Mouse (Mus musculus) heart, embryonic 16.5 days (tissue): ENCODE data around the gene Sel1l3. TPM values are rescaled to one million over a fixed set of nuclear protein-coding genes. Genes with fewer than 3 reads are reported as not detected.

Experiments
- ATAC-seq: fragments of 200-750 bp; cut with Nextera tagmentation; replicated peaks from 2 replicates; pipeline ENCODE4 v1.8.0; 2017; ENCODE audit warnings: moderate number of reproducible peaks; ENCODE audit not compliant: insufficient read depth, low FRiP score; ENCODE audit errors: extremely low read depth
- H3K27ac ChIP-seq: fragments of 300-500 bp; sonication (generic); 2 replicates; pipeline ENCODE4 v1.5.1; 2014; ENCODE audit warnings: mild to moderate bottlenecking, low read length, control low read depth, moderate library complexity
- H3K27me3 ChIP-seq: fragments of 300-500 bp; sonication (generic); 2 replicates; pipeline ENCODE4 v1.6.1; 2014; ENCODE audit warnings: low read length, mixed read lengths; ENCODE audit not compliant: control insufficient read depth, insufficient read depth
- H3K36me3 ChIP-seq: fragments of 300-500 bp; sonication (generic); 2 replicates; pipeline ENCODE4 v1.6.1; 2014; ENCODE audit not compliant: control insufficient read depth, insufficient read depth
- H3K4me1 ChIP-seq: fragments of 300-500 bp; sonication (generic); 2 replicates; pipeline ENCODE4 v1.6.1; 2014; ENCODE audit warnings: low read length, mixed read lengths; ENCODE audit not compliant: control insufficient read depth, insufficient read depth
- H3K4me2 ChIP-seq: fragments of 300-500 bp; sonication (generic); 2 replicates; pipeline ENCODE4 v1.6.1; 2014; ENCODE audit warnings: low read depth, mild to moderate bottlenecking, control low read depth, low read length
- H3K4me3 ChIP-seq: fragments of 300-500 bp; sonication (generic); 2 replicates; pipeline ENCODE4 v1.5.1; 2014; ENCODE audit warnings: mild to moderate bottlenecking, control low read depth, low read length
- H3K9ac ChIP-seq: fragments of 300-500 bp; sonication (generic); 2 replicates; pipeline ENCODE4 v1.6.1; 2014; ENCODE audit warnings: low read length, control low read depth
- H3K9me3 ChIP-seq: fragments of 300-500 bp; sonication (generic); replicated peaks from 2 replicates; pipeline ENCODE4 v1.6.1; 2016; ENCODE audit warnings: low read length; ENCODE audit not compliant: control insufficient read depth
- WGBS: fragments of 180-500 bp; shearing (Covaris S2); extraction: QIAGEN DNeasy Blood & Tissue Kit; methylation state at CpG from one replicate; pipeline ENCODE4 v1.1.7; 2014; 5-methylcytosine and 5-hydroxymethylcytosine counted together
- polyA plus RNA-seq: library from polyadenylated mRNA; unstranded; fragments of >200 nt; fragmentation: Nextera tagmentation; extraction: Ambion mirVana; gene quantifications from 2 replicates; pipeline ENCODE4 v1.2.1, GENCODE M21; 2015

Sel1l3 gene
- polyA plus RNA-seq, 1 experiment from 2014 or later, result 0.91 TPM

GRCm38 (mm10) chr5:53147418-53147817 is 66.3 kb downstream of the Sel1l3 start:
- H3K27ac ChIP-seq, result no peak overlapping the region
- no peaks in the 10 kb centered on the region; the same call in 1 of the 2 replicates for H3K4me1 ChIP-seq
- ATAC-seq, result no peak
- WGBS, result 75% methylated on average over 4 of the region's 4 CpGs
- no peaks in the 10 kb centered on the region for H3K27me3 ChIP-seq
- no peaks in the 10 kb centered on the region for H3K36me3 ChIP-seq
- no peak overlapping the region for H3K4me2 ChIP-seq
- peaks cover 4% of the 10 kb centered on the region for H3K9me3 ChIP-seq
- H3K9ac ChIP-seq, result no peak overlapping the region
- no peak overlapping the region for H3K4me3 ChIP-seq

- Histone ChIP-seq H3K9ac (no peak overlapping the region), H3K9me3 (peaks cover 4% of the 10 kb centered on the region), H3K4me1 (no peaks in the 10 kb centered on the region; the same call in 1 of the 2 replicates), H3K4me3 (no peak overlapping the region), H3K27ac (no peak overlapping the region), H3K4me2 (no peak overlapping the region), H3K36me3 (no peaks in the 10 kb centered on the region), H3K27me3 (no peaks in the 10 kb centered on the region)
- 56% methylated on average over 4 of the region's 4 CpGs for WGBS
- no peak for ATAC-seq
These were observed 67.1 kb downstream of the Sel1l3 start for GRCm38 (mm10) chr5:53146684-53147061.

DNA sequence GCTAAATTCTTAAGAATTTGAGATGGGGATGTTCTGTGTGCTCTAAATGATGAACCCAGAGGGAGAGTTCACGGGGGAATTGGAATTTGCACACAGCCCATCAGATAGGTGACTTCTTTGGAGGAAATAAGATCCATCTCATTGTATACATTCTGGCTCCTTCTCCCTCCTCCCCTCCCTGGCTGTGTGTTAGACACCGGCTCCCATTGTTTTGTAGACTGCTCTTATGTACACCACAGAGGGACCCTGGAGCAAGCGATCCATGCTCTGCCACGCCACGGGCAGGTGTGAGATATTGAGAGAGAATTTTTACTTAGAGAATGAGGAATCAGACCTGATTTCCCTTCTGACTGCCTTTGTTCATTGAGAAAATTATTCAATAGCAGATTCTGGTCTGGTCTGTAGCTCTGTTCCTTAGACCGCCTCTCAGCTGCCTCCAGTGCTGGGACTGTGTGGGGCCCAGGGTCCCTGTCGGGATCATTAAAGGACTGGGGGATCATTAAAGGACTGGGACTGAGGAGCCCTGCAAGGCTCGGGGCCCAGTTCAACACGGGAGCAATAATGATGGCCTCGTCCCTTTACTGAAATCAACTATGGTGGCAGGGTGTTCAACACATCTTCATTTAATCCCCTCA is 67.6 kb downstream of the Sel1l3 start:
- no peak for ATAC-seq
- Histone ChIP-seq H3K4me1 (no peaks in the 10 kb centered on the region; the same call in 1 of the 2 replicates), H3K4me3 (no peak overlapping the region), H3K27me3 (no peaks in the 10 kb centered on the region), H3K27ac (no peak overlapping the region), H3K4me2 (no peak overlapping the region), H3K9ac (no peak overlapping the region), H3K9me3 (peaks cover 4% of the 10 kb centered on the region), H3K36me3 (no peaks in the 10 kb centered on the region)
- 71% methylated on average over 10 of the region's 10 CpGs for WGBS

DNA sequence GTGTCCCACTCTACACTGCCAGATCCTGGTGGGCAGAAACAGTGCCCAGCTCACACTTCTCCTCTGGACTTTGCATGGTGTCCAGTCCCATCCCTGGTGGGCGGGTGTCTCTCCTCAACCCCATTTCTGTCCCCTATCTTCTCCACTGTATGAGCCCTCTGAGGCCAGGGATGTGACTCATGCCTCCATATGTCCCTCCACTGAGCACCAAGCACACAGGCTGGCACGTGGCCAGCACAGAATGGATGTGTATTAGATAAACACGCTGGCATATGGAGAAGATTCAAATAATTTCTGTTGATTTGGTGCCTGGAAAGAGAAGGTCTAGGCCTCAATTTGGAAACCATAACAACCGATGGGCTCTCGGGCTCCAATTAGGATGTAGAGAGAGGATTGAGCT is 71.1 kb downstream of the Sel1l3 start:
- H3K27ac ChIP-seq, result no peak overlapping the region
- 72% methylated on average over 5 of the region's 5 CpGs for WGBS
- no peak overlapping the region for H3K9ac ChIP-seq
- peaks cover 4% of the 10 kb centered on the region for H3K9me3 ChIP-seq
- no peak overlapping the region for H3K4me2 ChIP-seq
- ATAC-seq, result no peak
- no peaks in the 10 kb centered on the region for H3K27me3 ChIP-seq
- no peaks in the 10 kb centered on the region for H3K36me3 ChIP-seq
- H3K4me3 ChIP-seq, result no peak overlapping the region
- H3K4me1 ChIP-seq, result peaks cover 15% of the 10 kb centered on the region

DNA sequence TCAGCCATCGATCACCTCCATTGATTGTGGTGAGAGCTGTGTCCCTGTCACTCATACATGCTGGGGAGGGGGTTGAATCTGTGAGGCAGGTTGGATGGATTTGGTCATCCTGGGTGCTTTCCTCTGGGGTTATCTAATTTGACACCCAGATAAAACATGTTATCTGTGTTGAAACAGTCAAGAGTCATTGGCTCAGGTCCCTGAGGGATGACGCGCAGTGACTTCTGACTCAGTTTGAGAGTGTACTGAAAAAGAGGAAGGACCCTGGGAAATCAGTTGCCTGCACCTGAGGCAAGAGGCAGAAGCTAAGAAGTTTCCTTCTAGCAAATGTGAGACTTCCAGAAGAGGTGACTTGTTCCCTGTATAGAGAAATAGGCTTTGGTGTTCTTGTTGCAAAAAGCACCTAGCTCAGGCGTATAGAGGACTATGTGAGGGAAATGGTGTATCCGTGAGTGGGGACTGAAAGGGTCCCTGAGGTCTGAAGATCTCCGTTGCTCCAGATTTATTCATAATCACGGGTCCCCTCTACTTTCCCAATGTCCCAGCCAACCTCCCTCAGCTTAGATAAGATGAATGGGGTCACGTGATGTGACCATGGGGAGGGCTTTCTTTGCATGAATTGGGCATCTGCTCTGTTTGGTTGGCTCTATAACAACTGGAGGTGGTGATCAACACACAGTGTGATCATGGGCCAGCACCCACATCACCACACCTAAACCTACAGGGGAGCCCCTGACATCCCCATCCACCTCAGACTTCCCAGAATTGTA is 73.4 kb downstream of the Sel1l3 start:
- 77% methylated on average over 8 of the region's 8 CpGs for WGBS
- Histone ChIP-seq H3K9ac (no peak overlapping the region), H3K27ac (no peak overlapping the region), H3K36me3 (no peaks in the 10 kb centered on the region), H3K4me3 (no peak overlapping the region), H3K4me2 (no peak overlapping the region), H3K4me1 (peaks cover 15% of the 10 kb centered on the region), H3K27me3 (no peaks in the 10 kb centered on the region), H3K9me3 (peaks cover 4% of the 10 kb centered on the region)
- ATAC-seq, result no peak

- peak overlapping the region; percentile 27 for H3K4me2 ChIP-seq
- peak overlapping the region; percentile 5; the same call in 1 of the 2 replicates for H3K27ac ChIP-seq
- H3K4me3 ChIP-seq, result no peak overlapping the region
- H3K36me3 ChIP-seq, result no peaks in the 10 kb centered on the region
- H3K9ac ChIP-seq, result peak overlapping the region; percentile 64
- H3K9me3 ChIP-seq, result peaks cover 1% of the 10 kb centered on the region
- peaks cover 15% of the 10 kb centered on the region for H3K4me1 ChIP-seq
- H3K27me3 ChIP-seq, result no peaks in the 10 kb centered on the region
- WGBS, result 23% methylated on average over 11 of the region's 11 CpGs
- no peak; the same call in 1 of the 2 replicates for ATAC-seq
These were observed 74.2 kb downstream of the Sel1l3 start for GRCm38 (mm10) chr5:53139566-53139965.

DNA sequence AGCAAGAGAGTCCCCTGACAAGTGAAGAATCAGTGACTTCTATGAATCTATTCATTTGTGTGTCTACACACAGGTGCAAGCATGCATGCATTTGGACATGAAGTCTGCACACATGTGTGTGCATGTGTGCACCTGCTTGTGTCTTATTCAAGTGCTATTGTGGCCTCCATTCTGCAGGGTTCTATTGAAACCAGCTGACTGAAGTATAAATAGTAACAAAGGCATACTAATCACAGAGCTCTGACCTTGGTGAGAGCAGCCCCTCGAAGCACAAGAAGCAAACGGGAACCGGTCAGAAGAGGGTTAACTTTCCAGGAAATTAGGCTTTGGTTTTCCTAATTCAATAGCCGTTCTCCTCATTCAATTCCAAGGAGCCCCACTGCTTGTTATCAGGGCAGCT is 74.6 kb downstream of the Sel1l3 start:
- Histone ChIP-seq H3K4me1 (peaks cover 15% of the 10 kb centered on the region), H3K4me2 (peak overlapping the region; percentile 27), H3K27me3 (no peaks in the 10 kb centered on the region), H3K9me3 (no peaks in the 10 kb centered on the region), H3K4me3 (no peak overlapping the region), H3K27ac (peak overlapping the region; percentile 5; the same call in 1 of the 2 replicates), H3K36me3 (no peaks in the 10 kb centered on the region), H3K9ac (peak overlapping the region; percentile 64)
- ATAC-seq, result peak; percentile 63; the same call in 1 of the 2 replicates
- 20% methylated on average over 4 of the region's 4 CpGs for WGBS

GRCm38 (mm10) chr5:53138025-53138424 is 75.7 kb downstream of the Sel1l3 start:
- no peak overlapping the region for H3K4me2 ChIP-seq
- H3K9ac ChIP-seq, result no peak overlapping the region
- WGBS, result 83% methylated on average over 8 of the region's 8 CpGs
- peaks cover 15% of the 10 kb centered on the region for H3K4me1 ChIP-seq
- H3K4me3 ChIP-seq, result no peak overlapping the region
- H3K36me3 ChIP-seq, result no peaks in the 10 kb centered on the region
- H3K27me3 ChIP-seq, result no peaks in the 10 kb centered on the region
- ATAC-seq, result no peak
- no peaks in the 10 kb centered on the region for H3K9me3 ChIP-seq
- no peak overlapping the region for H3K27ac ChIP-seq

GRCm38 (mm10) chr5:53135984-53136383 is 77.7 kb downstream of the Sel1l3 start:
- H3K9ac ChIP-seq, result no peak overlapping the region
- H3K27me3 ChIP-seq, result no peaks in the 10 kb centered on the region
- ATAC-seq, result no peak
- peaks cover 15% of the 10 kb centered on the region for H3K4me1 ChIP-seq
- no peak overlapping the region for H3K4me3 ChIP-seq
- no peaks in the 10 kb centered on the region for H3K9me3 ChIP-seq
- no peaks in the 10 kb centered on the region for H3K36me3 ChIP-seq
- no peak overlapping the region for H3K27ac ChIP-seq
- no peak overlapping the region for H3K4me2 ChIP-seq
- WGBS, result 75% methylated on average over 8 of the region's 8 CpGs
